Comparison of ENCODE assay signal across 23 mouse cellular contexts in the genomic region with DNA sequence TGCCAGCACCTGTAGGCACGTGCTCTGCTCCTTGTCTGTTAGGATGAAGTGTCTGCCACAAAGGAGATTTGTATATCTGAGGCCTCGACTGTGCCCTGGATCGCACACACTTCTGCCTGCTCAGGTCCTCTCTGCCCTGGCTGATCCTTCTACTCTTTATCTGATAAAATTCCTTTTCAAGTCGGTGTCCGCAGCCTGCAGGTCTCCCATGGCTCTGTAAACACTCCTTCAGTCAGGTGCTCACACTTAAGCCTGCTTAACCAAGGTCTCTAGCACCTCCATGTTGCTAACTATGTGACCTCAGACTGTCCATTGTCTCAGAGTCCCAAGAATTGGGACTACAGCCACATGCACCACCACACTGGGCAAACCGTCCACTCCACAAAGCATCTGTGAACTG.
"Had no signal": no experiment of that assay in that cellular context is flagged by ENCODE, and none has a peak within 500 bp of the region (broad histone marks: within the 10 kb centered on the region; RNA-seq: fewer than 3 reads in every experiment).

No protein-coding gene starts in this region.

- ATAC-seq: intestine, embryonic 16.5 days; midbrain, embryonic 13.5 days; midbrain, embryonic 16.5 days had no signal

- H3K9ac ChIP-seq: liver, embryonic 13.5 days; lung, embryonic 15.5 days; midbrain, embryonic 13.5 days; neural tube, embryonic 13.5 days; stomach, embryonic 15.5 days had no signal

- H3K27ac ChIP-seq: kidney, postnatal 0 days; layer of hippocampus, adult 2 months; left cerebral cortex, adult 2 months; liver, embryonic 13.5 days; lung, embryonic 15.5 days; midbrain, embryonic 10.5 days; midbrain, embryonic 13.5 days; neural tube, embryonic 13.5 days; stomach, embryonic 15.5 days had no signal

- H3K4me2 ChIP-seq: liver, embryonic 13.5 days; lung, embryonic 15.5 days; midbrain, embryonic 13.5 days; neural tube, embryonic 13.5 days; stomach, embryonic 15.5 days had no signal

- DNase-seq: kidney, adult 2 months; kidney, postnatal 25 days; layer of hippocampus, adult 9-11 months; layer of hippocampus, postnatal 36 days; liver, embryonic 13.5 days; retina, postnatal 1 day; right cerebral cortex, postnatal 25 days; spleen, adult 18-20 months; thymus, adult 2 months; thymus, postnatal 14 days; thymus, postnatal 4 days had no signal

- H3K4me3 ChIP-seq: layer of hippocampus, adult 2 months; left cerebral cortex, adult 2 months; liver, embryonic 13.5 days; lung, embryonic 15.5 days; megakaryocyte, embryonic 14.5 days; midbrain, embryonic 10.5 days; midbrain, embryonic 13.5 days; myocyte; neural tube, embryonic 13.5 days; stomach, embryonic 15.5 days had no signal

- H3K9me3 ChIP-seq: liver, embryonic 13.5 days; lung, embryonic 15.5 days; megakaryocyte, embryonic 14.5 days; midbrain, embryonic 10.5 days; midbrain, embryonic 13.5 days; neural tube, embryonic 13.5 days; stomach, embryonic 15.5 days had no signal

- H3K27me3 ChIP-seq: liver, embryonic 13.5 days; lung, embryonic 15.5 days; megakaryocyte, embryonic 14.5 days; midbrain, embryonic 13.5 days; neural tube, embryonic 13.5 days; stomach, embryonic 15.5 days had no signal

- H3K4me1 ChIP-seq: liver, embryonic 13.5 days; lung, embryonic 15.5 days; midbrain, embryonic 10.5 days; midbrain, embryonic 13.5 days; neural tube, embryonic 13.5 days; stomach, embryonic 15.5 days had no signal
